Mouse (Mus musculus): ENCODE measurements around the gene Fhl3.

- no peak for TF ChIP-seq POLR2A (IDR thresholded peaks at IDR 0.05; ENCODE audit: borderline replicate concordance, low read depth, low read length)
- TF ChIP-seq CTCF (IDR thresholded peaks at IDR 0.05; ENCODE audit: low read depth, low read length) = no peak
Observed at GRCm38 (mm10) chr4:124703881-124704796, 3.6 kb downstream of the Fhl3 start.
